Mouse (Mus musculus): ENCODE data around the gene Znrd1. TPM values are rescaled to one million over a fixed set of nuclear protein-coding genes. Genes with fewer than 3 reads are reported as not detected.
A peak's percentile ranks its signal among the peaks of the same experiment; 100 is the strongest.
"Not testable (repeated sequence)": the region's sequence is repeated elsewhere in the genome, so short reads cannot be mapped to it uniquely, and the experiment has no call there.

The Znrd1 gene
- polyA plus RNA-seq, 1 experiment from 2014 or later = 71.7 TPM

GRCm38 (mm10) chr17:36990630-36991029, 32.3 kb upstream of the Znrd1 start:
- ATAC-seq (ENCODE audit: low read depth); H3K27ac ChIP-seq (replicated peaks); H3K4me1 ChIP-seq (replicated peaks); H3K4me3 ChIP-seq; H3K4me2 ChIP-seq; H3K9ac ChIP-seq; H3K9me3 ChIP-seq; H3K36me3 ChIP-seq: not testable (repeated sequence)
- 97% methylated on average over 6 of the region's 6 CpGs for WGBS
- peaks cover 30% of the 10 kb centered on the region for H3K27me3 ChIP-seq

DNA sequence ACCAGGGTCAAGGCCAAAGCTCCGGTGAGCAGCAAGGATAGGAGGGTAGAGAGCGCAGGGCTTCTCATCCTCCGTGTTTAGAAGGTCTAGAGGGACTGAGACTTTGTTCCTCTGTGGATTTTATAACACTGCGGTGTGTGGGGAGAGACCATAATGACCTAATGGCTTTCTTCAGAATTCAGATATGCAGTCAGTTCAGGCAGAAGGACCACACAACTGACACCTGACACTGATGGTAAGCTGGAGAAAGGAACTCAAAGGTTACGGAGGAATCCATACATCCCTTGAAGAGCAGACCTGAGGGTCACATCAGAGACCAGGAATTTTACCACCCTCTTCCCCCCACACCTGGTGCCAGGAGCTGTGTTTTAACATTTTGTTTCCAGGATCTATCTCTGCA, 31.1 kb upstream of the Znrd1 start, which contains the start of gene H2-M5:
TSS of gene H2-M5 (minus strand) at position 101 of the 400 bp plus-strand sequence.
- H3K4me3 ChIP-seq = peak within 1 kb of the TSS; percentile 16
- peaks cover 30% of the 10 kb centered on the region for H3K27me3 ChIP-seq
- H3K4me1 ChIP-seq (replicated peaks) = 0 out of 2 replicates have a peak, but pooled peaks cover 4% of the 10 kb centered on the region
- 26% methylated on average over 5 of the region's 5 CpGs for WGBS
- ATAC-seq (ENCODE audit: low read depth) = no peak
- H3K27ac ChIP-seq (replicated peaks) = no peak within 1 kb of the TSS
- H3K36me3 ChIP-seq = no peaks in the 10 kb centered on the region
- no peak within 1 kb of the TSS for H3K9ac ChIP-seq
- H3K4me2 ChIP-seq = peak within 1 kb of the TSS; percentile 36
- H3K9me3 ChIP-seq = no peaks in the 10 kb centered on the region

- Histone ChIP-seq H3K27me3 (peaks cover 30% of the 10 kb centered on the region), H3K4me1 (replicated peaks) (0 out of 2 replicates have a peak, but pooled peaks cover 4% of the 10 kb centered on the region), H3K9me3 (no peaks in the 10 kb centered on the region), H3K4me2 (peak overlapping the region; percentile 36), H3K4me3 (peak overlapping the region; percentile 16), H3K36me3 (no peaks in the 10 kb centered on the region), H3K27ac (replicated peaks) (no peak overlapping the region), H3K9ac (no peak overlapping the region)
- no peak for ATAC-seq (ENCODE audit: low read depth)
- 10% methylated on average over 24 of the region's 24 CpGs for WGBS
Observed at GRCm38 (mm10) chr17:36988475-36988874, 30.1 kb upstream of the Znrd1 start.

DNA sequence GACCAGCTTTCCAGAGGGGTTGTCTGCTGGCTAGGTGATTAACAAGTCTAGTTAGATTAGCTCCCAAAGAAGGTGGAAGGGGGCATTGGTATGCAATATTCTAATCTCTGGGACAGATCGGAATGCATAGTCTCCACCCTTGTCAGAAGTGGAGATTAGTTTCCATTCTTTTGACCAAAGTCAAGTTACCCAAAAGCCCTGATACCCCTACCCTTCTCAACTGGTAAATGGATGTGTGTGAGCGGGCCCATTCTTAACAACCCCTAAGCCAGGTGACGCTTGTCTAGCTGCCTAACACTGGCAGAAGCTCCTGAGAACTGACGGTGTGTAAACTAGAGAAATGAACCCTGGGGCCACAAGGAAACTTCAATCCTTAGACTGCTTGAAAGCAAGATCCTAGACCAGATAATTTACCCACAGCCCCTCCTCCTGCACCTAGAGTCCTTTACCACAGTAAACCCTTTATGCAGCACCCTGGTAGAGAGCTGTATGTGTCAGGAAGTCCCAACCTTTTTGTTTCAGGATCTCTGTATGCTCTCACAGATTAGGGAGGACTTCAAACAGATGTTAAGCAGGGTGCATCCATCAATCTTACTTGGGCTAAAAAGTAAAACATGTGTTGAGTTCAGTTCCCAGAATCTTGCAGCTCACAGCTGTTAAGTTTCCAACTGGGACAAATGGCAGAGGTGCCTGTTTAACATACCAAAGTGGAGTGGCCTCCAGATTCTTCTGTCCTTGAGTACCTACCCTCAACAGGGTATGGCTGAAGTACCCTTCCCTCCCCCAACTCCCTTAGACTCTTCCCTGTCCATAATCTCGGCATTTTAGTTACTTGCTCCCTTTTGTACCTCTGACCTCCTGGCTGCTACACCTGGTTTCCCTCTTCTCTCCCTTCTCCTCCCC, 24.1 kb upstream of the Znrd1 start:
- WGBS = 23% methylated on average over 5 of the region's 5 CpGs
- ATAC-seq (ENCODE audit: low read depth) = no peak
- H3K27ac ChIP-seq (replicated peaks) = no peak overlapping the region
- H3K4me2 ChIP-seq = no peak overlapping the region
- no peak overlapping the region for H3K9ac ChIP-seq
- H3K9me3 ChIP-seq = no peaks in the 10 kb centered on the region
- peaks cover 9% of the 10 kb centered on the region for H3K27me3 ChIP-seq
- H3K4me1 ChIP-seq (replicated peaks) = 0 out of 2 replicates have a peak, but pooled peaks cover 5% of the 10 kb centered on the region
- H3K4me3 ChIP-seq = no peak overlapping the region
- H3K36me3 ChIP-seq = no peaks in the 10 kb centered on the region

GRCm38 (mm10) chr17:36981845-36982244, 23.5 kb upstream of the Znrd1 start:
- Histone ChIP-seq H3K27me3 (0 out of 2 replicates have a peak, but pooled peaks cover 6% of the 10 kb centered on the region), H3K9ac (no peak overlapping the region), H3K4me3 (no peak overlapping the region), H3K4me2 (0 out of 2 replicates have a peak overlapping the region, but pooled peaks have one; percentile 14), H3K36me3 (no peaks in the 10 kb centered on the region), H3K27ac (replicated peaks) (no peak overlapping the region), H3K9me3 (no peaks in the 10 kb centered on the region), H3K4me1 (replicated peaks) (0 out of 2 replicates have a peak, but pooled peaks cover 5% of the 10 kb centered on the region)
- 6% methylated on average over 4 of the region's 4 CpGs for WGBS
- no peak for ATAC-seq (ENCODE audit: low read depth)

DNA sequence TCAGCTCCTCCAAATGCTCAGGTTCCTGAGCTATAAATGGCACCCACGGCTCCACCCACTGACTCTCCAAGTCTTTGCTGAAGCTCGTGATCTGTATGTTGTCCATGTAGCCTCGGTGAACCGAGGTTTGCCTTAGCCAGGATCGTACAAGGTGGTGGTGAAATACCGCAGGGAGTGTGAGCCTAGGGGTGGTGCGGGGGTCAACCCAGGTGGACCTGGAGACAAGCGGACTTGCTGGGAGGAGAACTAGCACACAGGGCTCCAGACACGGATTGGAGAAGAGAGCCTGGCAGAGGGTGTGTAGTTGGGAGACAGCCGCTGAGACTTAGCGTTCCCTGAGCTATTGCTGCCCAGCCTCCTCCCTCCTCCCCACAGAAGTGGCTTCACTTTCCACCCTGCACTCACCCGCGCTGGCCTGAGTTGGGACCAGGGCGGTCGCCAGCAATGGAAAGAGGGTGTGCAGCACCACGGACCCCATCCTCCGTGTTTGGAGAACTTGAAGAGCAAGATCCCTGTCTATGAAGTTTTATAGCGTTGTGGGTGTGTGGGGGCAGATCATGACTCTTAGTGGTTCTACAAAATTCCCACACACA, 23.0 kb upstream of the Znrd1 start, which contains the start of gene 2410137M14Rik:
TSS of gene 2410137M14Rik (minus strand) at position 17 of the 593 bp plus-strand sequence.
- WGBS = 17% methylated on average over 18 of the region's 18 CpGs
- H3K9ac ChIP-seq = no peak within 1 kb of the TSS
- no peak within 1 kb of the TSS for H3K4me3 ChIP-seq
- peak; percentile 43; the same call in 1 of the 2 replicates for ATAC-seq (ENCODE audit: low read depth)
- H3K9me3 ChIP-seq = no peaks in the 10 kb centered on the region
- H3K4me1 ChIP-seq (replicated peaks) = 0 out of 2 replicates have a peak, but pooled peaks cover 5% of the 10 kb centered on the region
- H3K4me2 ChIP-seq = peak within 1 kb of the TSS; percentile 14; the same call in 1 of the 2 replicates
- H3K27ac ChIP-seq (replicated peaks) = no peak within 1 kb of the TSS
- H3K36me3 ChIP-seq = no peaks in the 10 kb centered on the region
- H3K27me3 ChIP-seq = 0 out of 2 replicates have a peak, but pooled peaks cover 6% of the 10 kb centered on the region

- 80% methylated on average over 8 of the region's 8 CpGs for WGBS
- H3K9ac ChIP-seq = no peak overlapping the region
- H3K36me3 ChIP-seq = no peaks in the 10 kb centered on the region
- H3K27ac ChIP-seq (replicated peaks) = no peak overlapping the region
- no peak for ATAC-seq (ENCODE audit: low read depth)
- H3K4me1 ChIP-seq (replicated peaks) = no peaks in the 10 kb centered on the region
- H3K9me3 ChIP-seq = no peaks in the 10 kb centered on the region
- H3K4me3 ChIP-seq = no peak overlapping the region
- H3K27me3 ChIP-seq = no peaks in the 10 kb centered on the region
- H3K4me2 ChIP-seq = no peak overlapping the region
Observed at GRCm38 (mm10) chr17:36973271-36973787, 15.0 kb upstream of the Znrd1 start.

GRCm38 (mm10) chr17:36972791-36973190, 14.4 kb upstream of the Znrd1 start:
- no peaks in the 10 kb centered on the region for H3K4me1 ChIP-seq (replicated peaks)
- no peak overlapping the region for H3K27ac ChIP-seq (replicated peaks)
- WGBS = 90% methylated on average over 3 of the region's 3 CpGs
- no peaks in the 10 kb centered on the region for H3K36me3 ChIP-seq
- ATAC-seq (ENCODE audit: low read depth) = no peak
- H3K4me3 ChIP-seq = no peak overlapping the region
- no peaks in the 10 kb centered on the region for H3K27me3 ChIP-seq
- no peak overlapping the region for H3K4me2 ChIP-seq
- H3K9me3 ChIP-seq = no peaks in the 10 kb centered on the region
- no peak overlapping the region for H3K9ac ChIP-seq

DNA sequence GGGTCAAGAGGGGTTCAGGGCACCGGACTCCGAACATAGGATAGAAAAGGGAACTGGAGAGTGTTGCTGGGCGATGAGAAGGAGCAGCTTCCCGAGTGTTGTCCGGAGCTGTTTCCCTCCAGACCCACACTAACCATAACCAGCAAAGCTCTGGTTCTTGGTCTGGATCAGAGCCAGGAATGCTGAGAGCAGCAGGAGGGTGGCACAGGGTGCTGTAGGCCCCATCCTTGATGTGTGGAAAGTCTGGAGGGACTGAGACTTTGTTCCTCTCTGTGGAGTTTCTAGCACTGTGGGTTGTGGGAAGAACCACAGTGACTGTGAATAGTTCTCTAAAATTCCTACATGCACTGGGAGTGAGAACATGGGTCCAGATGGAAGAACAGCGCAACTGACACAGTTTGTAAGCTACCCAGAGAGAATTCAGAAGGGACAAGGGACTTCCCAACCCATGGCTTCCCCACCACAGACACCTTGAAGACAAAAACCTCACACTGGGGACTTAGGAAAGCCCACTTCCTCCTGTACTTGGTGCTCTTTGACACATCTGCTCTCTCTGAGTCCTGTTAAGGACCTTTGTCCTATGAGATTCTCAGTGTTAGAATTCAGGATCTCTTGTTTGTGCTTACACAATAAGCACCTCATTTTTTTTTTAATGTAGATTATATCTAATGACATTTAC, 13.0 kb upstream of the Znrd1 start:
- no peak for ATAC-seq (ENCODE audit: low read depth)
- H3K4me3 ChIP-seq = no peak overlapping the region
- H3K4me1 ChIP-seq (replicated peaks) = no peaks in the 10 kb centered on the region
- H3K36me3 ChIP-seq = no peaks in the 10 kb centered on the region
- no peak overlapping the region for H3K9ac ChIP-seq
- H3K4me2 ChIP-seq = no peak overlapping the region
- no peaks in the 10 kb centered on the region for H3K27me3 ChIP-seq
- WGBS = 94% methylated on average over 6 of the region's 6 CpGs
- H3K27ac ChIP-seq (replicated peaks) = no peak overlapping the region
- H3K9me3 ChIP-seq = no peaks in the 10 kb centered on the region

DNA sequence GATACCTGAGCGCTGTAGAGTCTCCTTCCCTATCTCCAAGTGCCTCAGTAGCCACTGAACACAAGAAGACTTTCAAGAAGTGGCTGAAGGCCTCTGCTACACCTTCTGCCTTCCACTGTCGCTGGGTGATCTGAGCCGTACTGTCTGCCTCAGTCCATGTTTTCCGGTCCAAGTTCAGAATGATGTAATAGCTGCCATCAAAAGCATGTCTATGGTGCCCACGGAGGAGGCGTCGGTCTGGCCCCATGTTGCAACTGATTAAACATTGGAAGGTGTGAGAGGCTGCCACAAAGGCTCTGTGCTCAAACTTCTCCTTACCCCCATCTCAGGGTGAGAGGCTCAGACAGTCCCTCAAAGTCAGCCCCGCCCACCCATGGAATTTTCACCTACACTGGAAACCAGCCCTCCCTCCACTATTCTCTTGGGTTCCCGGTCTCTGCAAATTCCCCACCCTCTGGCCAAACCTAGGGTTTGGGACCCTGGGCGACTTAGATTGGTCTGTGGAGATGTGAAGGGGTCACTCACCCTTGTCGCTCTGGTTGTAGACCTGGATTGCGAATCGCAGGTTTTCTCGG, 12.0 kb upstream of the Znrd1 start:
- H3K27me3 ChIP-seq = no peaks in the 10 kb centered on the region
- 87% methylated on average over 14 of the region's 14 CpGs for WGBS
- H3K27ac ChIP-seq (replicated peaks) = no peak overlapping the region
- no peak overlapping the region for H3K4me2 ChIP-seq
- no peaks in the 10 kb centered on the region for H3K4me1 ChIP-seq (replicated peaks)
- no peak for ATAC-seq (ENCODE audit: low read depth)
- no peak overlapping the region for H3K9ac ChIP-seq
- H3K9me3 ChIP-seq = no peaks in the 10 kb centered on the region
- no peak overlapping the region for H3K4me3 ChIP-seq
- no peaks in the 10 kb centered on the region for H3K36me3 ChIP-seq

GRCm38 (mm10) chr17:36966875-36967274, 8.5 kb upstream of the Znrd1 start:
- WGBS = 91% methylated on average over 1 of the region's 1 CpGs
- no peaks in the 10 kb centered on the region for H3K27me3 ChIP-seq
- no peaks in the 10 kb centered on the region for H3K36me3 ChIP-seq
- no peak overlapping the region for H3K4me2 ChIP-seq
- ATAC-seq (ENCODE audit: low read depth) = no peak
- H3K4me3 ChIP-seq = no peak overlapping the region
- no peak overlapping the region for H3K27ac ChIP-seq (replicated peaks)
- no peak overlapping the region for H3K9ac ChIP-seq
- H3K4me1 ChIP-seq (replicated peaks) = no peaks in the 10 kb centered on the region
- H3K9me3 ChIP-seq = no peaks in the 10 kb centered on the region
